Mouse (Mus musculus): ENCODE measurements around the gene Ovol2.

DNA sequence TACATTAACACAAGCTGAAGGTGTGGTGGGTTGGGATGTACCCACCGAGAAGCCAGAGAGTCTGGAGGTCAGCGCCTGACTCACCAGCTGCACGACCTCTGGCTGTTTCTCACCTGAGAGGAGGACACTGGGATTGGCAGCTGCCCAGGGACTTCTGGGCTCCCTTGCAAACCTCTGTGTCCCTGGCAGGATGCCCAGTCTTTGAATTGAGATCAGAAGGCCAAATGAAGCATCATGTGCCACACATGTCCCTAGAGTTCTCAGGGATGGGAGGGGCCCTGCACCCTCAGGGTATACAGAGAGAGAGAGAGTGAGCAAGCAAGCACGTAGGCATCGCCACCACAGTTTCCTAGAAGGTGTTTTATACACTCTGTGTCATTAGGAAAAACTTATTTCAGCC, 52.2 kb downstream of the Ovol2 start:
- no peak for TF ChIP-seq CTCF (IDR thresholded peaks at IDR 0.05; ENCODE audit: low read depth, low read length)
- TF ChIP-seq POLR2A (IDR thresholded peaks at IDR 0.05; ENCODE audit: borderline replicate concordance, low read depth, low read length) = no peak

Data from bone marrow macrophage, adult 2 months (primary cell).